Mouse (Mus musculus) gastrocnemius, postnatal 4 days (tissue): Measurements from ENCODE around the gene Tmem100. TPM values are rescaled to one million over a fixed set of nuclear protein-coding genes. Genes with fewer than 3 reads are reported as not detected.

Source experiments
- DNase-seq, 2 experiments: peaks; one replicate each; pipeline ENCODE4 v3.0.0; 2021 to 2022; ENCODE audit warnings: low spot score in 2 of 2, mixed read lengths in 2 of 2
- total RNA-seq, 2 experiments: library from RNA; stranded (reverse); gene quantifications; 2 replicates each; pipeline ENCODE4 v1.2.3; 2021

The Tmem100 gene
- total RNA-seq, 2 experiments from 2014 or later, result 20.2 to 30.9 TPM

DNA sequence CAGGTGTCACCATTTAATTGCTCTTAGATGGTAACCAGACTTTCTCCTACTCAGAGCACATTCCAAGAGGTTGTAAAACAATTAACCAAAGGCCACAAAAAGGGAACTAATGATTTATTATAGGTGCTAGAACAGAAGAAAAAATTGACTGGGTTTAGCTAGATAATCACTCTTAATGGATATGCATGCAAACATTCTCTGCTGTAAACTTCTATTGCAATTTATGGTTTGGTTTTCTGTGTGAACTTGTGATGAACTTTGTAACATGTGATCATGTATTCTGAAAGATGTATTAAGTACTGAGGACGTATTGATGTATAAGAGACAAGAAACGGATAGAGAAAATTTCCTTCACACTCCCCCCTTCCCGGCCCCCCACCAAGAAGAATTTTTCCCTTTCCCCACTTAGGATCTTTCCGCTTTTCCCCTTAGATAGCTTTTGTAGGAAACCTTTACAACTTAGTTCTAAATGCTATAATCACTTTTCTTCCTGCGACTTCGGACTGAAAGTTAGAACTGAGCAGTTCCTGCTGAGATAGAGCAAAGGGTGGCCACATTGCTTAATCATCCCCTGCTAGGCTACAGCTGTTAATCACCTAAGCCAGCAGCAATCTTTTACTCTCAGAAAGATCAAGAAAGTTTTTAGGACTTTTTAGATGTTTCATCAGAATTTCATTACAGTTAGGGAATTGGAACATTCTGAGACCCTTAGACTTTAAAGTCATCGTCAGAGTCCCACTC lies 22.2 kb upstream of the Tmem100 start:
- no peak for DNase-seq

DNA sequence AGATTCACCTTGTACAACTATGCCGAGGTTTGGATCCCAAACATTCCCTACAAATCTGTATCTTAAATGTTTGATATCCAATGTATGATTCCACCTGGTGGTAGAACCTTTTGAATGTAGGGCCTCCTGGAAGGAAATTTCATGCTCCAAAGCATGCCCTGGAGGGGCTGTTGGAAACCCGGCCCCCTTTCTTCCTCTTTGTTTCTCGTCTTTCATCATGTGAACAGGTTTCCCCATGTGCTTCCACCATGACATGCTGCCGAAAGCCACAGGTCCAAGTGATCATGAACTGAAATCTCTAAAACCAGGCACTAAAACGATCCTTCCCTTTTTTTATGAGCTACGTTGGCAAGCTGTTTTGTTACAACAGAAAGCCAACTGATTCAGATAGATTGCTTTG lies 16.5 kb upstream of the Tmem100 start:
- no peak for DNase-seq

DNA sequence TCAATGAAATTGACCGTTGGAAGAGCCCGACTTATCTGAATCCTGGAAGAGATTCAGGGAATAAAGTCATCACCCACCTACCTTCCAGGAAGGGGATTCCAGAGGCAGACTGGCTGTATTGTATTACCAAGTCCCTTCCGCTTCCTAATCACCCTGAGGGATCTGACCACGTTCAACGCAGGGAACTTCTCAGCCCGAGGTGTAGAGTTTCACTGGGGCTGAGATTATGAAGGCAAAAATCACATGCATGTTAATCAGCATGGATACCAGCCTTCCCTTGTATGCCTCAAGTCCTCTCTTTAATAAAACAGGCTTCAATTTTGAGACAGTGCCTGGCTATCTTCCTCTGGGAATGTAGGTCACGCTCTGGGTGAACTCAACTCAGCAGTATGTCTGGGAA lies 14.9 kb upstream of the Tmem100 start:
- DNase-seq, result no peak

DNA sequence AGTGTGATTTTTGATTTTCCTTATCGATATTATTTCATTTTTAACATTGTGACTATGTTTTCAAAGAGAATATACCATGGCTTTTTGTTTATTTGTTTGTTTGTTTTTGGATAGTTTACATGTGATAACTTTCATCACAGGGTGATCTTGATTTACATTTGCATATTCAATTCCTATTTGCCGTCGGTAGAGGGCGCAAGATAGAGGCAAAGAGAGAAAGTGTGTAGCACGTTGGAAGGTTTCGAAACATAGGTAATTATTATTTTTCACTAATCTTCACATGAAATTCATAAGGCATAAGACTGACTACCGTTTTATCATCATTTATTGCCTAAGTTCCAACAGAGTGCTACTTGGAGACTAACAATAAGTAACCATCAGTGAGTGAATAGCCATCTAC lies 11.0 kb upstream of the Tmem100 start:
- peak in 1 of 2 experiments; percentile 42 for DNase-seq

DNA sequence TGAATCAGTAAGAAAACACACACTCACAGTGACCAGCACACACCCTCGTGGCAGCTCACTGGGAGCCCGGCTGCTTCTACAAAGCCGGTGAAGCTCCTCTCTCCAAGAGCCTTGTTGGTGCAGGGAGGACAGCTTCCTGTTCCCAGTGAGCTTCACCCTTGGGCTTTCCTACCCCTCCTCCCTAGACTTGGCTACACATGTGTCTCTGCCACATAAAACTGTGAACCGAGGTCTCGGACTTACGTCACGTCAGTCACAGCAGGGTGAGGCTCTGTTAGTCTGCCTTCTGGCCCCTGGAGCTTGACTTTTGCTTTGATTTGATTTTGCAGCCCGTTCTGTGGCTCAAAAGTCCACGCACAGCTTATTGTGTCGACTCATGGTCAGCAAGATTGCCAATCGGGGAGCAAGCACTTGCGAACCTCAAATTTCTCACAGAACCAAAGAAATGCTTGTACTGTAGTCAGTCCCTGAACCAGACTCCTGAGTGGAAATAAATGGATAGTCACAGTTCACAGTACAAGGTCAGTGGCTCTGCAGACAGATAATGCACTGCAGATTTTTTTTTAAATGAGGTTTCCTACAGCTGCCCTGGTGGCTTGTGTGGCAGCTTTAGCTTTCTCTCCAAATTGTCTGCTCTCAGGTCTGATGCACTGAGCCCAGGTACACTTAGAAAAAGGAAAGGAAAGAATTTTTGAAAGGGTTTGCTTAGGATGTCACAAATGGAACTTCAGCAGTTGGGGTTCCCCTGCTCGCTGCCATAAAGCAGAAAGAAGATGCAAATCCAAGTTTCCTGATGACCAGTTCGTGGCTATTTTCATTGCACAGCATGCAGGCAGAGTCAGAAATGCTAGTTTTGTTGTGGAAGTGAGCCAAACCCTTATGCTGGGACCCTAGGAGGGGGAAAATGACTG lies 4.0 kb upstream of the Tmem100 start:
- no peak for DNase-seq

DNA sequence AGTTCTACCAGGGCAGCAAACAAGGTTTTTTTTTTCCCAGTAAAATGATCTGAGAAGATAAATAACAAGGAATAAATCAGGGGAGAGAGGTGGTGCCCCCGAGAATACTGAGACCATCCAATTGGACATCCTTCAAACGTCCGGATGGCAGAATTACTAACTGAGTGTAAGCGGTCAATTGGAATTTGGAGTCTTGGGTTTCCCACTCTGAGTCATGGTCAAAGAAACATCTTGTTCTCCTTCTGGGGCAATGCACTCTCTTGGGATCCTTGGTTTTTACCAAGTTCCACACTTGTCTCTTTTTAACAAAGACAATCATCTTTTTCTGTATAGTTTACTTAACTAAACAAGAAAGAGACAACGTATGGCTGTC lies 3.4 kb upstream of the Tmem100 start:
- no peak for DNase-seq

DNA sequence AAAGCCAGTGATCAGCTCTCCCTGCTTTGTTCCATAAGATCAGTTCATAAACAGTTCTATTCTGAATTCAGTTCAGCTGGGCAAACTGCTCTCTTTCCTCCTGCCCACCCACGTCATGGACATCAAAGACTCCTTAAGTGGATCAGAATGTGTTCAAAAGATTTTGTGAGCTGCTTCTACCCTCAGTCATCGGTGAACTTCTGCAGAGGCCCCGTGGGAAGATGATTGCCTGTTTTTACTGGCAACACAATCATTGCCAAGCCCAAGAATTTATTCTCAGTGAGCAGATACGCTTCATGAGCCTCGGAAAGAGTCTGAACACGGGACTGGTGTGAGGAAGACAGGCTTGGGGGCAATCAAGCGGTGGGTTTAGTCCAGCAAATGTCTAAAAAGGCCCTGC lies 2.9 kb upstream of the Tmem100 start:
- DNase-seq, result no peak

DNA sequence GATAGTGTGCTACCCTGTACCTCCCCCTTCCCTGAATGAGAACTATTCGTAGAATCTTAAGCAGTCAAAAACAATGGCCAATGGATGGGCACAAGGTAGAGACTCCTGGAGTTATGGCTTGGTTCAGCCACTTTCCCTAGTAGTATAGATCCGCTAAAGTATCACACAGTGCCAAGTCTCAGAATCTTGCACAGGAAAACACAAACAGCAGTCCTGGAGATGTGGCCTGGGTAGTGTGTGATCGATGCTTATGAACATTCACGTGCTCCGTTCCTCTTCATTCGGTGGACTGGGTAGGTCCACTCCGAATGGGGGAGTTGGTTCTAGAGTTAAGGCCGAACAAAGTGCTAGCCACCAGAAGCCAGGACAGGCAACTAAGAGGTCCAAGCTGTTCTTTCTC lies 1.4 kb upstream of the Tmem100 start:
- DNase-seq, result no peak

DNA sequence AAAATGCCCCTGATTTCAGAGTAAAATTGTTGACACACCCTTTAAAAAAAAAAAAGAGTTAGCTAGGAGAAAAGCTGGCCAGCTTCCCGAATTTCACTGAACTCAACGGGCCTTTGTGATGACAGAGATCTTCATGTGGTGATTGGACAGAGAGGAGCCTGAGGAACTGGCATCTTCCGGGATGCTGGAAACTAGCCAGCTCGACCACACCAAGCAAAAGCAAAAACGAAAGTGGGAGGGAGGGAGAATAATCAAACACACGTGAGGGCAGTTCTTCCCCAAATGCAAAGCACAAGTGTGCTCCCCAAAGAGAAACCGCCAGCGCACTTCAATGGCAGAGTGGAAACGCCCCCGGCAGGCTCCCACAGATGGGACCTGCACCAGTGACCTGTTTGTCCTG lies 794 bp upstream of the Tmem100 start:
- DNase-seq, result peak; percentile 53 to 76

DNA sequence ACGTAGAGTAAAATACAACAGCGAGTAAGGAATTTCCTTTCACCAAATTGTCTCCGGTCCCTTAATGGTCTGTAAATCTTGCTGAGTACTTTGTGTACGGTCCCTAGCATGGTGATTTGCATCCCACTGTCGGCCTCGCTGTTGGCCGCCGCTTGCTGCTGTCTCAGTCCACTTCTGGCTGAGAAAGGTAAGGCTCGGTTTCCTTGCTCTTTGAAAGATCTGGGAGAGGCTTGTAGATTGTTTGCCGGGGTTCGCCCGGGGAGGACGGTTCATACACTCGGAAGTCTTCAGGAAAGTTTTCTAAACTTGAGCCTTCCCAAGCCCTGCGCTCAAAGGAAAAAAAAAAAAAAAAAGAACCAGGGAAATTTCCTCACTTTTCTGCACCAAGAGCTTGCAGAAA lies 409 bp downstream of the Tmem100 start:
- DNase-seq, result peak; percentile 22 to 48

DNA sequence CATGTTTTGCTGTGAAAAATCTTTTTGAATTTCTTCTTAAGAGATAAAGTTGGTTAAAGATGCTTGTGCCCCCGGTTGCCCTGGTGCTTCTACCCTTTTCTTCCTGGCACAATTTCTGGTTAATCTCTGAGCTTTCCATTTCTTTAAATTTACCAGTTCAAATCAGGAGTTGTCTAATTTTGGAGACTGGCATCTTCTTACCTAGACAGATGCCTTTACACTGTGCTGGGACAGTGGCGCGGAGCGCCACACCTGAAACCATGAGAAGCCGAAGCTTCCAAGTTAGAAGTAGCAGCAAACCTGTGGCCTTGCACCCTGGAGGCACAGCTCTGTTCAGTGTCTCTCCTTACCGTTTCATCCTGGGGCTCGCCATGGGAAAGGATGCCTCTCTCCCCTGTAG lies 928 bp downstream of the Tmem100 start:
- no peak for DNase-seq

DNA sequence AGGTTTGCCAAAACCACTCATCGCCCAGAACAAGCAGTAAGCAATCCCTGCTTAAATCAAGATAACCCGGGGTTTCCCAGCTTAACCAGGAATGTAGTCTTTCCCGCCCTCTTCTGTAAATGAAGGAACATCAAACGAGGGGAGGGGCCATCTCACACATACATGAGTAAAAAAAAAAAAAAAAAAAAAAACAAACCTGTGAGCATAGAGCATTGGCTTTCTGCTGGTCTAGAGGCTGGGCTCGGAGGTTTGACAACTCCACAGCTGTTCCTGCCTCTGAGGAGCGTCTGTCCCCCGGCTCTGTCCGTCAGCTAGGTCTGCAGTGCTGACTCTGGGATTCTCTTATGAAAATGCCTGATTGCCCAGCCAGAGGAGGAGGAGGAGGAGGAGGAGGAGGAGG lies 2.7 kb downstream of the Tmem100 start:
- DNase-seq, result no peak

DNA sequence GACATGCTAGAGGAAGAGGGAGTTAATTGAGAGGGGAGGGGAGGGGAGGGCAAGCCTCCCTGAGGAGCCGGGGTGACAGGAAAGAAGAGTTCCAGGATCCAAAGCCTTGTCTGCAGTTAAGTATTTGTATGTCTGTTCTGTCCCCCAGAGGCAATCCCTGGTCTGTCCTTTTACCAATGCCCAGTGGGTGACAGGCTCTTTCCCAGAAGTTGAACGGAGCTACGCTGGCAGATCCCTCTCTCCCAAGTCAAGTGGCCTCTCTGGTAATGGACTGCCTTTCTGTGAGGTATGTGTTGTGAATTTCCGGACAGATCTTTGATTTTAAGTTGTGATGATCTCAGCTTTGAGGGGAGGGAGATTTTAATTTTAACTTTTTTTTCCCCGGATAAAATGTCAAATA lies 3.3 kb downstream of the Tmem100 start:
- no peak for DNase-seq

DNA sequence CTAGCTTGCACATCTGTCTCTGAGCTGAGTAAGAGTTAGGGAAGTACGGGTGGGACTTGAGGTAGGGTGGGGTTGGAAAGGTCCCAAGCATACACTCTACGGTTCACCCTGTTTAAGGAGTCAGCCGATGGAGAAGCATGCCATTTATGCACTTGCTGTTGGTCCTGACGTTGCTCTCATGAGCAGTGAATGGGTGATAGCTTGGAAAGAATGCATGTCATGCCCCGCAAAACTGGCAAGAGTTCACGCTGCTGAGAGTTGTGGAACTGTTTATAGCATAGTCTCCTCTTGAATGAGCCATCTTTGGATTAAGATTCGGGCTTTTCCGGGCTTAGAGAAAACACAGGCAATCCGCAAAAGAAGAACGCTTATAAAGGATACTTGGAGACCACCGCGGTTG lies 4.5 kb downstream of the Tmem100 start:
- no peak for DNase-seq

DNA sequence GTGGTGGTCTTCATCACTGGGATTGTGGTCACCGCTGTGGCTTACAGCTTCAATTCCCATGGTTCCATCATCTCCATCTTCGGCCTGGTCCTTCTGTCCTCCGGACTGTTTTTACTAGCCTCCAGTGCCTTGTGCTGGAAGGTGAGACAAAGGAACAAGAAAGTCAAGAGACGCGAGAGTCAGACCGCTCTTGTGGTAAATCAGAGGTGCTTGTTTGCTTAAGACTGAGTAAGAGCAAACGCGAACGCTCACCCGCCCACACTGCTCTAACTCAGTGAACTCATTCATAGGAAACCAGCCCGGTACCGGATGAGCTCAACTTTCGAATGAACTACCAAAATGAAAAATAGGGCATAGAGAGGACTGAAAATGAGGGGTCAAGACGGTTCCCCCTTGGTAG lies 5.4 kb downstream of the Tmem100 start:
- no peak for DNase-seq

DNA sequence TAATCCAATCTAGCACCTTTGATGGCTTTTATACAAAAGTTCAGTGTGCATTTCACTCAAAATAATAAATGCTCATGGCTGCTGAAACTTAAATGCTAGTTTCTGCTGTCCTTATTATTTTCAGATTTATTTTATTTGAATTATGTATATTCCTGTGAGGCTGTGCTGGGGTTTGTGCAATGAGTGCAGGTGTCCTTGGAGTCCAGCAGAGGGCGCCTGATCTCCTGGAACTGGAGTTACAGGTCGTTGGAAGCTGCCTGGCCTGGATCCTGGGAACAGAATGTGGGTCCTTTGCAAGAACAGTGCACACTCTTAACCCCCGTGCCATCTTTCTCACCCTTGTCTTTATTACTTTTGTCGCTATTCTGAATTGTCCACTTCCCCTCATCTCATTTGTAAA lies 6.3 kb downstream of the Tmem100 start:
- DNase-seq, result no peak

DNA sequence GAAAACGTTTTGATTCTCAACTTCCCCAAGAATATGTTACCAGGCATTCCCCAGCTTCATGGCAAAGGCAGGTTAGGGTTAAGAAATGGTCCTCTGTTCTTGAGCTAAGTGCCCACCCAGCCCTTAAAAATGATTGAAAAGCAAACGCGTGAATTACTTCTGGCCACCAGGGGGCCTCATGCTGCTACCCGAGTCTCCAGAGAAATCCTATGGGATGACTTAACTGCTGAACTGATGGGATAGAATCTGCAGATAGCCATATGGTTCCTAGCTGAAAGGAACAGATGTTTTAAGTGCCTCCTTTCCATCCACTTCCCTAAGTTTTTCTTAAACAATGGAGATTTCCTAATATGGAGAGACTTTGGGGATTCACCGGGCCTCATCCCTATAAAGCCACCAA lies 7.9 kb downstream of the Tmem100 start:
- peak; percentile 33 to 46 for DNase-seq

DNA sequence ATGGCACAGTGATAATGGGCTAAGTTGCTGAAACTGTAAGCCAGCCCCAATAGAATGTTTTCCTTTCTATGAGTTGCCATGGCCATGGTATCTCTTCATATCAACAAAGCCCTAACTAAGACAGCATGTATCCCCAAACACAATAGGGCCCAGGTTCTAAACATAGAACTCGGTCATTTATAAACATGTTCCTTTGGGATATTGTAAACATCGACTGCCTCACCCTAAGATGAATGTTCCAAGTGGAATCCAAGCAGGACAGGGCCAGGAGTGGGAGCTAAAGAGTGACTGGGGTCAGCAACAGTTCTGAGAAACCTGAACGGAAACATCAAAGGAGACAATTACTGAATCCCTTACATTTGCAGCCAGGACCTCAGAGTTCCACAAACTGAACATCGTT lies 14.3 kb downstream of the Tmem100 start:
- DNase-seq, result no peak

DNA sequence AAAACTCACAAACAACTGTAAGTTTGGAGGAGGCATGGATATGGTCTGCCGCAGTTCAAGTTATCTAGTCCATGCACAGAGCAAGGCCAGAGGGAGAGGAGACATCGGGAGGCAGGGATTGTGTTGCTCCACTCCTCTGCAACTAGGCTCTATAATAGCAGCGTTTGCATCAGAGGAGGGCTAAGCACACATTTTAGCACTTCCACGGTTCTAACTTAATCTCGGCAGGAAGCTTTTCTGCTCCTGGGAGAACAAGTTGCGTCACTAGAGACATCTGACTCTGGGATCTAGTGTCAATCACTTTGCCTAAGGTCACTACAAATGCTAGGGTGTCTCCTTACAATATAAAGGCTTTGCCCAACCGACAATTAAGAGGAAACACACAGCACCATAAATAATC lies 16.1 kb downstream of the Tmem100 start:
- no peak for DNase-seq

DNA sequence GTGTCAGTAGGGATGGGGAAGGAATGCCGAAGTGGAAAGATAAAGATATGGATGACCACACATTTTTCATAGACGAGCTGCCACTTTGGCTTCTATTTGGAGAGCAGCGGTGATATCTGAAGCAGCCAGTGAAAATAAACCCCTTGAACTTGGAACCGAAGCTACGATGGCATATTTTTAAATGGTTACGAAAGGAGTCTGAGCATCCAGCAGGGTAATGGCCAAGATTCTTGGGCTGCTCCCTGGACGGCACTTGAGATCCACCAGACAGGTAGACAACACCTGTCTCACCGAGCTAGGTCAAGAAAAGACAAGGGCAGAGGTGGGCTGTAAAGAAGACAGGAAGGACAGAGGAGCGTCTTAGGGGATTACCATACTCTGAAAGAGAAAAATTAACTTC lies 17.1 kb downstream of the Tmem100 start:
- no peak for DNase-seq

DNA sequence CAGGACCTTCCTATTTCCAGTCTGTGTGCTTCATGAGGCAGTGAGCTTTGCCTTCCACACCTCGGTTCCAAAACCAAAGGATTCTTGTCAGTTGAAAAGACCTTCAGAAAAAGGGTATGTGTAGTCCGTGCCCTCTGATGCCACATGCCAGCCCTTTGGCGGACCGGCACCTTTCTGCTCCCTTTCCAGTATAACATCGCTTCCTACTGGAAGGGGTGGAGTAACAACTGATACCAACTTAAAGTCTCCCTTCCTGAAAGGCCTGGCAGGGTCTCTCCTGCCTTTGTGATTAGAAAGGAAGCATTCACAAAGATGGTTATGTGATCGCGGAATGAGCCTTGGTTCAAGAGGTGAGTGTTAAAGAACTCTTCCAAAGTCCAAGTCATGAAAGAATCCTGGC lies 19.9 kb downstream of the Tmem100 start:
- DNase-seq, result no peak

DNA sequence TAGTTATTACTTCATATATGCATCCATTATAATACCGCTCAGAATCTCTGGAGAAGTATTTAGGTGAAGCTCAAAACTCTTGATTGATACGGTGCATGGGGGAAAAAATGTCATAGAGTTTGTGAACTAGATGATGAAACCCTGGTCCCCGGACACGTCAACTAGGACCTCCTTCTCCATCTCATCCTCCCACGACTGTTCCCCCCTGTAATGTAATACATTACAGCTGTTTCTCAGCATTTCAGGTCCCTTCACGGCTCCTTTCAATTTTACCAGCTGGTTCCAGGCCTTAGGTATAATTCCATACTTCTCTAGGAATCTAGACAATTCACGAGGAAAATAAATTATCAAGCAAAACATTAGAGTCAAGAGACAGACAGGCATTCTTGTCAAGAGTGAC lies 22.6 kb downstream of the Tmem100 start:
- DNase-seq, result no peak

DNA sequence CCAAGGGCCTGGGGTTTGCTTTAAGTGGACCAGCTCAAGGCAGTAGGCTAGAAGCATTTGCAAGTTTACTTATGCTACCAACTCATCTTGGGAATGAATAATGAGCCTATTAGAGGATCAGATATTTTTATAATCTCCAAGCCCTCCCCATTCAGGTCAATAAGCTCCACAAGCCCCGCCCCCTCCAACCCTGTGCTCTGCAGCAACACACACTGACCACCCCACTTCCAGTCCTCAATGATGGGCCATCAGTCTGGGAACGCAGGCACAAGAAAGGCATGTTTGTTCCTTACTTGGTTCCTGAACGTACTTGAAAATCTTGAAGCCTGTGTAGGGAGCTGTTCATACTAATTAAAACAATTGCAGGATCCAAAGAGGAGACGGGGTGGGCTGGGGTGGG lies 23.7 kb downstream of the Tmem100 start:
- DNase-seq, result no peak
